Mouse (Mus musculus) urinary bladder, postnatal 4 days (tissue): ENCODE results near the gene Smpd3.
"Not testable (repeated sequence)": the region's sequence is repeated elsewhere in the genome, so short reads cannot be mapped to it uniquely, and the experiment has no call there.

Source experiments
- DNase-seq, 2 experiments: peaks; one replicate each; pipeline ENCODE4 v3.0.0; 2021 to 2022; ENCODE audit warnings: low spot score in 2 of 2

Smpd3 gene

DNA sequence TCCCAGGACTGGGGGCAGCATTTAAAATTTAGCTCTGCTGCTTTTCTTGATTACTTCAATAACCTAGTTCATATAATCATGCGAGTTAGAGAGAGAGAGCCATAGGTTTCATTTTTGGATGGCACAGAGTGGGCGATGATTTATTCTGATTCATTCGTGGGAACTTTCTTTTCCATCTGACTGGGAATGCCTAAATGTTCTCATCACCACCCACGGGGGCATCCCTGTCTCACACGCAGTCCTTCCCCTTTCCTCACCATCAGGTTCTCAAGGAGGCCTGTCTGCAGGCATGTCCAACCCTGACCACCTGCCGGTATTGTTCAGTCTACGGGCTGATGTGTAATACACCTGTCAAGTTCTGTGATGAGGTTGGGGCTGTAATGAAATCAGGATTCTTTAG is 16.4 kb downstream of the Smpd3 start:
- no peak for DNase-seq

DNA sequence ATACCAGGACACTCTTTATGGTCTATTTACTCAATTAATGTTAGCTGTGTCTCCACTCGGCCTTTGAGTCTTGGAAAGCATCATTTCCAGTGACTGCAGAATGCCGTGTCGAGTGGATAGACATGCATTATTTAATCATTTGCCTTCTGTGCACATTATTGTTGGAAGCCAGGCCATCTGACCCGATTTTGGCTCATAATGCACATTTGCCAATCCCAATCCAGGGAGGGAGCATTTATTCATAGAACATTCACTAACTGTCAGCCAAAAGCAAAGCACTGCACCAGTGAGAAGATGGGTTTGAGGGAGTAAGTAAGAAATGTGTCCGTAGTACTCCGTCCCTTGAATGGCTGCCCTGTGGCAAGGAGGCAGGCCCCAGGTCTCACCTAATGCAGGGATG is 17.8 kb downstream of the Smpd3 start:
- no peak for DNase-seq

DNA sequence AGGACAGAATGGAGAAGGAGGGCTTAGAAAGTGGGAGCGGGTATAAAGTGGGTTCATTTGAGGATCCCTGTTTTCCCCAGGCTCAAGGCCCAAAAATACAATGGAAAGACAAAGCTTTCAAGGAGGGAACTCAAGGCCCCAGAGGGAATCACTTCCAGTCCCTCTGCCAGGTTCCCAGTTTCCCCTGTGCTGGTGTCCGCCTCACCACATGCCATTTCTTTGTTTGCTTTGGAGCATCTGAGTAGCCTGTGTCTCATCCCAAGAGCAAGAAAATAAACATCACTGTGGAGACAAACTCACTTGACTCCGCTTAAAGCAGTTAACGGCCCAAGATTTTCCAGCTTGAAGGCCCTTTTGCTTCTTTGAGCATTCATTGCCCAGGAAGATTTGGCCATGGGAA is 20.7 kb downstream of the Smpd3 start:
- no peak for DNase-seq

DNA sequence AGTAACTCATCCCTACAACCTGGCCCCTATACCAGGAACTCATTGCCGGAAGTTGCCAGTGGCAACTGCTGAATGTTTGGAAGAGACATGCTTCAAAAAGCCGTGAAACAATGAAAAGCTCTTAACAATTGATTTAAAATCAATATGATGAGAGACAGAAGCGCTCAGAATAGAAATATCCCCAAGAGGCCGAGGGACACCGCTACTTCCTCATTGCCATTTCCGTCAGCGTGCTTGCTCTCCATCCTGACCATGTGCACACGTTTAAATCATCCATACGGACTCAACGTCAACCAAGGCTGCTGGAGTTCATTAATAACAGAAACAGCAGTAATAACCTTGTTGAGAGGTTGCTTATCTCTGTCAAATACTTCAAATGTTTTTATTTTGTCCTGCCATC is 21.3 kb downstream of the Smpd3 start:
- no peak for DNase-seq

DNA sequence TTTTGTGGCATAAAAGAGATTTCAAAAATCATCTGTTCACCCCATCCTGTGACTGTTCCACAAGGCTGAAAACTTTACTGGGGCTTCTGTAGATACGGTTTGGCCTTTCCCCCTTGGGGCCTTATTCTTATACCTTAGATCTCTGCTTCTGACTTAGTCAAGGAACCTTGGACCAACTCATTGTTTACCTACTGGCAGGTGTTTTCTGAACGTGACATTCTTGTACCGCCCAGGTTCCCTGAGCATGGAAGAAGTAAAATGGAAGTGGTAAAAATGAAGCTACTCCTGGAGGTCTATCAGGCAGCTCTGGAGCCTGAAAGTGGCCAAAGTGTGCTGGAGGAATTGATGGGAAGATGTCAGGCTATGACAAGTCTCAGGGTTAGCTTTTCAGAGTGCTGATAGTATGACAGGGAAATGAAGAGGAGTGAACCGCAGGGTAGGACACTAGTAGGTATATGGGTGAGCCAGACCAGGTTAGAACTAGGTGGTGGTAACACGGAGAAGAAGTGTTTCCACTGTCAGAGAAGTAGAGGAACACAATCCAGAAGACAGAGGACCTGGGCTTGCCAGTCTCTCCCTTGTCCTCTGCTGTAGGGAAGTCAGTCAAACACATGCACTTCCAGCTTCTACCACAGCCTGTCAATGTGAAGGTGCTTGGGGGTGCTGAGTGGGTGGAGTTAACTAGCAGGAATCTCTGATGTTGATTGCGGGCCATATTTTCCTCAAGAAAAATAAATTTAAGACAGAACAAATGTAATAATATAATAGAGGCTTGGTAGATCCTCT is 22.2 kb downstream of the Smpd3 start:
- no peak for DNase-seq

DNA sequence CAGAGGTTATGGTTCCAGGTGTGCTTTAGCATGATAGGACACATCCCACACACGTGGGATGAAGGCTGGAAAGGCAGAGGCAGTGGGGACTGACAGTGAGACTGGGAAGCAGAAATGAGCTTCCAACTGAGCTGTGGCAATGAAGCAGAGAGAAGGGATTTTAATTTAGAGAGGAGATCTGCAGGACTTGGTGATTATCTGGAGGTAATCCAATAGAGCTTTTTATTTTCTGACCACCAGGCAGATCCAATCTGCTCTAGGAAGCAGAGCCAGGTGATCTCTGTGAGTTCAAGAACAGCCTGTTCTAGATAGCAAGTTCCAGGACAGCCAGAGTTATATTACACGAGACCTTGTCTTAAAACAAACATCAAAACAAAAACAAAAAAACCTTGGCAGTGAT is 24.0 kb downstream of the Smpd3 start:
- no peak for DNase-seq

DNA sequence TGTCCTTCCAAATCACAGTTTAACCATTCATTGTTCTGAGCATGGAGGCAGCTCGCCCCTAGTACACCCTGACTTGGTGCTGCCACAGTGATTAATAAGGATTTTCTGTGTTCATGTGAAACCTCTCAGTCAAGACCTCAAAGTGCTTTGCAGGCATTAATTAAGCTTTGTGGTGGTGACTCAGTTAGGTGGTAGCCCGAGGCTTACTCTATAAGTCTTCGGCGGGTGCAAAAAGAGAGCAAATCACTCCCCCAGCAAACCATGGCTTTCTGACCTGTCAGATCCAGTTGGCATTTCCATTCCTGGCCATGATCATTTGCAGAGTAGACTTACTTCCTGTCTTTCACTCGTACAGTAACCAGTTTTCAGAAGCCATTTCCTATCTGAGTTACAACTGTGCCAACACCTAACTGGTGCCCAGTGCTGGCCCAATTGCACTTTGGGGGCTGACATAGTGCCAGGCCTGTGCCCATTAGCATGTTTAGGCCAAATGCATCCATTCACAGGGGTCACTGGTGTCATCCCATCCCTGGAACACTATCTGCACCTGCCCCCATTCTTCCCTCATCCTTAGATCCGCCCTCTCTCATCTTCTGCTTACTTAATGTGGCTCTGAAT is 24.6 kb downstream of the Smpd3 start:
- DNase-seq, result no peak

DNA sequence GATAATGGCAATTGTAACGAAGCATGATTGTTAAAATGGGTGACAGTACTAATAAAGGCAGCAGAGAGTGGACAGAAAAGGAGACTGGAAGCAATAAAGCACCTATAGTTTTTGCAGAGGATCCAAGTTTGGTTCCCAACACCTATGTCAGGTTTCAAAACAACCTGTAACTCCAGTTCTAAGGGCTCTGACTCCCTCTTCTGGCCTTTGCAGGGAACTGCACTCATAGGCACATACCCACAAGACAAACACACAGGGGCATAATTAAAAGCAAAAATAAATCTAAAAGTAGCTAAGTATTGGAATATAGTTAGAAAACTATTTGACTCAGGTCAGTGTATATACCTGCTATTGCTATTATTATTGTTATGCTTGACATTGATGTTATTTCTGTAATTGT is 25.8 kb downstream of the Smpd3 start:
- DNase-seq, result no peak

DNA sequence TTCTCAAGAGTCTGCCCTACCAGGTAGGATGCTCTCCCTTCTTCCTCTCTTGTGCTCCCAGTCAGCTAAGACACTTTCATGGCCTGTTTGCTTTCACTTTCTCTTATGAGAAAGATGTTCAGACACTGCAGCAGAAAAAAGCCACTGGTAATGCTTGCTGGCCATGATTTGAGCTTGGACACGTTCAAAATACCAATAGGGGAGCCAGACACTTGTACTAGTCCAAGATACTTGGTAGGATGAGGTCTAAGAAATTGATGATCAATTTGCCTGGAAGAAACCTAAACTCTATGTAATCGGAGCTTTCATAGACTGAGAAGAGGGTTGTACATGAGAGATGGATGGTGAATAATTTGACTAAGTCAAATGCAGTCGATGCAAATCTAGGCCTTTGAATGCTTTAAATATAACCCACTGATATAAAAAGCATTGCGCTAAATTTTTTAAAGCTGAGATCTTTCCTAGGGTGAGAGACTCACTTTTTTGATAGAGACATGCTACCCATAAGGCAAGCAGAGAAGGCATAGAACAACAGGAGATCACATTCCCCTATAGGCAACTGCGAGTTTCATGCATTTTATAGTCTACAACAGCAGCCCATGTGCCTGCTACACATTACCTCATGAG is 27.6 kb downstream of the Smpd3 start:
- DNase-seq, result no peak

DNA sequence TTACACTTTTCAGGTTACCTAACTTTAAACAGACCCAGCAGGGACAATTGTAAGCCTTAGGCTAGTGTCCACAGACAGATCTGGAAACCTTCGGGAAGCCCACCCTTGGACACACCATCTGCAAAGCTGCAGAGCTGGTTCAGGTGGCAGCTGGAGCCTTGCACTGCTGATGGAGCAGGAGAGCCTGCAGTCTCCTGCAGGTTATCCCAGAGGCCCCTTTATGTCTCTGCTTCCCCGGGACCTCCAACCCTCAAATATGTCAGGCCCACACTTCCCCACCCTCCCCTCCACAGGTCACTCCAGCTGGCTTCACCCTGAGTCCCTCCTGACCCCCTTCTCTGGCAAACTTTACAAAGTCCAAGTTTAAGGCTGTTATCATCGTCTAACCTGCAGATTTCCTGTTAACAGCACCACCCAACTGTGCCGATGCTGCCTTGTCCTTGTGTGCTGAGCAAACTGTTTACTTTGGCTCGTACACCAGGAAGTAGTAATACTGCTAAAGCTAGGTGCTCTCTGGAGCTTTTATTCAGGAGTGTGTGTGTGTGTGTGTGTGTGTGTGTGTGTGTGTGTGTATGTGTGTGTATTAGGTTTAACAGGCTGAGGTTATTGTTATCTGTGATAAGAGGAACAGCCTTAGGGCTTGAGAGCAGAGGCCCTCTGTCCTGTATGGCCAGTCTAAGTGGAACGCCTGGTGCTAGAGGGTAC is 29.6 kb downstream of the Smpd3 start:
- not testable (repeated sequence) for DNase-seq

DNA sequence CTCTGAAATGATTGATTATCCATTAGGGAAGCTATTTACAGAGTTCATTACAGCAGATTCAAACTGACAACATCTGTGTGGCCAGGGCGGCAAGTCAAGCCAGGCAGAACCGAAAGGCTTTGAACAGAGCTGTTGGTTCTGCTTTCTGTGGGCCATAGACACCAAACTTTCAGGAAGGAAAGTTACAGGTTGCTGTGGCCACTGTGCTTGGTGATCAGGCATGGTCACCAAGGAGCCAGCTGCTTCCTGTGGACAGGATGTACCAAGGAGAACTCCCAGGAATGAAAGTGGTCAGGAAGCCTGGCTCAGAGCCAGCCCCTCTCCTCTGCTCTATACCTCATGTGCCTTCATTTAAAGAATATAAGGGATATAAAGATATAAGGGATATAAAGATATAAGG is 30.2 kb downstream of the Smpd3 start:
- no peak for DNase-seq

DNA sequence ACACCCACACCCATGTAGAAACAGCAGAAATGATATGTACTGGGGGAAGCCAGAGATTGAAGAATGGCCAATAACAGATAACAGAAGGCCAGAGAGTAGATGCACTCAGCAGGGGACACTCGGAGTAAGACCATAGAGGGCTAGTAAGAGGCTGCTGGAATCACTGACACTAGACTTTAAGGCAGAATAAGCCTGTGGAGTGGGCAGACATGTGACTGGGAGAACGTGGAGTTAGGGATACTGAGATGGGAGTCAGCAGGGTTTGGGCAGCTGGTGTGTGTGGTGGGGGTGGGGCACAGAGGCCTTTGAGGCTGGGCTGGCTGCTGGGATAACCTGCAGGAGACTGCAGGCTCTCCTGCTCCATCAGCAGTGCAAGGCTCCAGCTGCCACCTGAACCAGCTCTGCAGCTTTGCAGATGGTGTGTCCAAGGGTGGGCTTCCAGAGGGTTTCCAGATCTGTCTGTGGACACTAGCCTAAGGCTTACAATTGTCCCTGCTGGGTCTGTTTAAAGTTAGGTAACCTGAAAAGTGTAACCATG is 31.0 kb downstream of the Smpd3 start:
- DNase-seq, result not testable (repeated sequence)

DNA sequence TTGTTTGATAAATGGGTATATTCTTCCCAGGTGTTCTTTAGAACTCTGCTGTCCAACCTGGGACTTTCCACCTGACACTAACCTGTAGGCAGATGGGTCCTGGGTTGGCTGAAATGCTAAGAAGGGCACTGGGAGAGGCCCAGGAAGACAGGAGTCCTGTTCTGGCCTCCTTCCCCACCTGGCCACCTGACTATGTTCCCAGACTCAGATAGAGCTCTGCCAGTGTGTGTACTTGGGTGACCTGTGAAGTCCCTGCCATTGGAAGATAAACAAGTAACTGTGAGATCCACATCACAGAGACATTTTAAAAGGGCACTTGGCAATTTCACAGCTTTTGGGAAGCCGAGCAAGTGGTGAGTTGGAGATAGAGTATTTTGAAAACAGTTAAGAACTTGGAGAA is 31.7 kb downstream of the Smpd3 start:
- no peak for DNase-seq

DNA sequence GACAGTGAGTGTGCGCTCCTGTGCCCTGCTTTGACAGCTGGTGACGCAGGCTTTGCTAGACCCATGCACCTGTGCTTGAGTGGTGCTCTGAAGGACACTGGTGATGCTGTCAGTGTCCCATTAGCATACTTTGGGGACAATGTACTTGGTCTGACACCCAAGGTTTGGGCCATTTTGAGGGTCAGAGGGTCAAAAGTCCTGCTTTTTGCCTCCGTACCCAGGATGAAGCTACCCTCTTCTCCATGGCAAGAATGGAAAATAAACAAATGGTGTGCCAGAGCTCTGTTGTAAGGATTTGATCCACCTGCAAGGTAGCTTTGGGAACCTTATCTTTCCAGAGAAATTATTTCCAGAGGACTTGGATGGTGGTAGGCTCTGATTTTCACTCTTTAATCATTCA is 32.5 kb downstream of the Smpd3 start:
- no peak for DNase-seq

DNA sequence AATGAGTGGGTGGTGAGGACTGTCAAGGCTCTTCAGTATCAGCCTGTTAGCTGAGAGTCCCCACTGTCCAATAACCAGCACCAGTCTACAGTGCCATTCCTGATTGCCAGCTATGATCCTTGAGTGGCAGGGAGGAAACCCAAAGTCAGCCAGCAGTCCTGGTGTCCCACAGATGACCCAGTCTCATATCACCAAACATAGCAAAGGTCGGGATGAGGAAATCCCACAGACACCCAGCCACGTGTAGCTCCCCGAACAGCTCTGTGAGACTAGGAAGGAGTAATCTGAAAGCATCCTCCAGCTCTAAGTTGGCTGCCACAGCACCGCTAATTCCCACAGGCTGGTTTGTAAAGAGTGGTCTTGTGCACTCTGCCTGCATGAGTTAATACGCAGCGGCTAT is 33.5 kb downstream of the Smpd3 start:
- DNase-seq, result no peak

DNA sequence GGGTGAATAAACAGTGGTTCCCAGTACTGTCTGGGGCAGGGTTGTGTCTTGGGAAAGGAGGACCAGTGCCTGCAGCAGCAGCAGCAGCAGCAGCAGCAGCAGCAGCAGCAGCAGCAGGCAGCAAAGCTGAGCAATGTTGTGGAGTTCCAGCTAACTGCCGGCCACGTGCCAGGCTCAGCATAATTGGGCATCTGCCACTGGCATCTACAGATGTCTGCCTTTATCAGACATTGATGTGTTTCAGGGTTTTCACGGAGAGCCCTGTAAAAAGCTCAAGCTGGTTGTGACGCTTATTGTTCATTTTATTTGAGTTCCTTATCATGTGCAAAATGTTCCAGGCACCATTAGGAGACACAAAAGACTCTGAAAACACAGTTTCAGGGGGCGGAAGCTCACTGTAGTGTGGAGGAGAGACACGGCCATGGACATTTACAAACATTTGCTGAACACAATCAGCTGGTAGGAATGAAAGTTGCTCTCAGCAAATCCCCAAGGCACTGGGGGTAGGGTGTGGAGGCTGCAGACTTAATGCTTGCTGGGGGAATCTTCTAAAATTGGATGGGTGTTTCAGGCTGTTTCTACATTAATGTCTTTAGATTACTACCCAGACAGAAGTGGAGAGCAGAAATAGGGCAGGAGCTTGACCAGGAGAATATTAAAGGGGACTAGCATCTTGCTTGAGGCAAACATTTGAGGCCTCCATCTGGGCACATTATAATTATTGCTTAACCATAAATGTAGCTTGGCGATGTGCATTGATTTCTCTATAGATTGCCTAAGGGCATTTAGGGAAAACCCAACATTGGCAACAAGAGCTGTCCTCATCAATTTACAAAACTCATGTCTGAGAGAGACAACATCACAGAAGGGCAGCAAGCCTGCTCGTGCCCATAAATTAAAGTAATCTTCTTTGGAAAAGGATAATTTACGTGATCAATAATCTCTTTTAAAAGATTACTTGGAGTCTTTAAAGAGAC is 36.8 kb downstream of the Smpd3 start:
- DNase-seq, result no peak

DNA sequence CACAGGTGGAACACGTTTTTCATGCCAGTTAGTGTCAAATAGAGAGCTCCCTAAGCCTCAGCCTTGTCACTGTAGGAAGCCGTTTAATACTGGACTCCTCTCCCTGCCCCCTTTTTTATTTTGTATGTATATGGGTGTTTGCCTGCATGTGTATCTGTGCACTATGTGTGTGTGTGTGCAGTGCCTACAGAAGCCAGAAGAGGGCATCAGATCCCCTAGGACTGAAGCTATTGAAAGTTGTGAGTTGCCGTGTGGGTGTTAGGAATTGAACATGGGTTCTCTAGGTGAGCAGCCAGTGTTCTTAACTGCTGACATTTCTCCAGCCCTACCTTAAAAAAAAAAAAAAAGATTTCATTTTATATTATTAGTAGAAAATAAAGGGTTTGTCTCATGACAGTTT is 38.1 kb downstream of the Smpd3 start:
- DNase-seq, result no peak

DNA sequence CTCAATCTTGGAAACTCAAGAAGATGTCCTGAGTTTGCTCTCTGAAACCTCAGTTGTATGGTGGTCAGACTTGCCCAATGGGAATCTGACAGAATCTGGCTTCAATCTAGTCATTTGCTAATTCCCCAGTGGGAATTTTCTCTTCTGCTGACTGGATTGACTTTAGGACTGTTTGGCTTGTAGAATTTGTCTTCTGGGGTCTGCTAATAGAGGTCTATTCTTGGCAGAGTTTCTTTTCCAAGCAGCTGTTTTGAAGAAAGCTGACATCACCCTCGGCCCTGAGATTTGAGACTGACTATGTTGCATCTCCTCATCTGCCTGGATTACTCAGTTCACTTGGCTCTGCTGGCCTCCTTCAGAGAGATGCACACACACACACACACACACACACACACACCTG is 38.9 kb downstream of the Smpd3 start:
- DNase-seq, result no peak

DNA sequence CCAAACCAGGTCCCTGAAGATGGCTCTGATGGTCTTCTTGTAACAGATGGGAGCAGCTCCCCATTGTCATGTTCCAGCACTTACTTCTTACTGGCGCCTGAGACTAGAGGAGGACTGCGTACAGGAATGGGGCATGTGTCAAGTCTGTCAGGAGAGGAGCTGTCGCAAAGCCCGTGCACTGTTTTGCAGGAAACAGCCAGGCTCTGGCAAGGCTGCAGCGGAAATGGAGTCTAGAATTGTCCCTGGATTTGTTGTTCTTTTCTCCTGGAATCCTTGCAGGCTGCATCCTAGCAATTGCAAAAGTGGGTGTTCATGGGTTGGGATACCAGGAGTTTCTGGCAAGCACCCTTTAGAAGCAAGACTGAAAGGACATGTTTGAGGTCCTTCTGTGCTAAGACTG is 39.5 kb downstream of the Smpd3 start:
- DNase-seq, result no peak

DNA sequence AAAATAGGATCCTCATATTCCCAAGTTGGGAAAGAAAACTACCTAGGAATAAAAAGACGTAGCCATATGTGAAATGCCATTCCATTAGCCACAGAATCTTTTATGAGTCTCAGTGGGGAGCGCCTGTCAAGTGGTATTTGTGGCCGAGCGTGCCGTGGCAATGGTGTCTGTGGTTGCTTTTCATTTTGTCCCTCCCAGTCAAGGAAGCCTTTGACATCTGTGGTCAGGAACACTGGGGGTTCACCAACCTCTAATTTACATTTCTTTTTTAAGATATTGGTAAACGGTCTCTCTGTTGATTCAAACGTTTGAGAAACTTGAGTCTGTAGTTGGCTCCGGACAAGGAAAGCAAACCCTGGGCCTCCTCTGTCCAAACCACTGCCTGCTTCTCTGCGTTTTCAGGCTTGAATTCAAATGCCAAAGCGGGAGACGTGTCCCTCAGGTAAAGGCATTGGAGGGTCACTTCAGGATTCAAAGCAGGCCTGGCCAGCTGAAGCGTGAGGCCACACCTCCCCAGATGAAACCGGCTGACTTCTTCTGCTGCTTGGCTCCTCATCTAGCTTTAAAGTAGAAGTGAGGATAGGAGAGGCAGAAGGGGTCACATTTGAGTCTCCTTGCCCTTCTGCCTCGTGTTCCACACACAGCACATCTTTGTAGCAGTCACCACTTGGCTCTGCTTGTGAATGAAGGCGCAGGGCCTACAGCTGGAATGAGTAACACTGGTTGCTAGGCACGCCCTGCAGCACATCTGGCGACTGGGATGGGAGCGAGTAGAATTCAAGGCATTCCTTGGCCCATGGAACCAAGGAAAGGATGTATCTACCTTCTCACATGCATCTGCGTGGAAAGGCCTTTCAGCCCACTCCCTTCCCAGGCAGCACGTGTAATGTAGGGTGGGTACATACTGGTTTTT is 45.0 kb downstream of the Smpd3 start:
- no peak for DNase-seq
